Mouse (Mus musculus) forebrain, embryonic 16.5 days (tissue): Measurements from ENCODE around the gene Shpk. TPM values are rescaled to one million over a fixed set of nuclear protein-coding genes. Genes with fewer than 3 reads are reported as not detected.

Source experiments
- polyA plus RNA-seq: library from polyadenylated mRNA; unstranded; fragments of >200 nt; fragmentation: Nextera tagmentation; extraction: Ambion mirVana; gene quantifications from 2 replicates; pipeline ENCODE4 v1.2.1, GENCODE M21; 2015

Shpk gene
- polyA plus RNA-seq, 1 experiment from 2014 or later = 1.3 TPM

Other genes with a start within 250 kb of the Shpk start
- gene Atp2a3, start 238.3 kb upstream of the Shpk start, polyA plus RNA-seq = 0.94 and 0.96 TPM in 2 replicates
- gene P2rx1, start 200.4 kb upstream of the Shpk start, polyA plus RNA-seq = 0.26 and 0.42 TPM in 2 replicates
- gene Camkk1, start 180.5 kb upstream of the Shpk start, polyA plus RNA-seq = 22.5 and 27.7 TPM in 2 replicates
- 9.6 and 11.1 TPM in 2 replicates for gene Ncbp3, start 151.7 kb upstream of the Shpk start, polyA plus RNA-seq
- gene Itgae, start 108.9 kb upstream of the Shpk start, polyA plus RNA-seq = 0.14 and 0.22 TPM in 2 replicates
- 5.8 and 6.3 TPM in 2 replicates for gene Haspin, start 61.2 kb upstream of the Shpk start, polyA plus RNA-seq
- 1.1 and 1.3 TPM in 2 replicates for gene P2rx5, start 39.0 kb upstream of the Shpk start, polyA plus RNA-seq
- 119 and 127 TPM in 2 replicates for gene Emc6, start 22.4 kb upstream of the Shpk start, polyA plus RNA-seq
- 166 and 182 TPM in 2 replicates for gene Tax1bp3, start 22.4 kb upstream of the Shpk start, polyA plus RNA-seq
- 20.6 and 21.5 TPM in 2 replicates for gene Ctns, start 418 bp upstream of the Shpk start, polyA plus RNA-seq
- not detected in 2 replicates for gene Trpv1, start 34.8 kb downstream of the Shpk start, polyA plus RNA-seq
- gene Trpv3, start 67.9 kb downstream of the Shpk start, polyA plus RNA-seq = 0.06 TPM in 1 of 2 replicates, not detected in the other
- gene Aspa, start 130.1 kb downstream of the Shpk start, polyA plus RNA-seq = 0.77 and 1.3 TPM in 2 replicates
- gene Gm49340, start 130.3 kb downstream of the Shpk start, polyA plus RNA-seq = not detected in 2 replicates
- gene Spata22, start 130.3 kb downstream of the Shpk start, polyA plus RNA-seq = not detected in 2 replicates
- not detected in 2 replicates for gene Olfr20, start 151.3 kb downstream of the Shpk start, polyA plus RNA-seq
- not detected in 2 replicates for gene Olfr376, start 171.8 kb downstream of the Shpk start, polyA plus RNA-seq
- not detected in 2 replicates for gene Olfr1, start 200.2 kb downstream of the Shpk start, polyA plus RNA-seq
- gene Olfr378, start 229.0 kb downstream of the Shpk start, polyA plus RNA-seq = not detected in 2 replicates